Mouse (Mus musculus): Measurements from ENCODE around the gene Scgb1b27.
"Not testable (repeated sequence)": the region's sequence is repeated elsewhere in the genome, so short reads cannot be mapped to it uniquely, and the experiment has no call there.

The Scgb1b27 gene

GRCm38 (mm10) chr7:34021183-34021582 is at the start of gene Scgb1b27:
Gene Scgb1b27 (plus strand): TSS chr7:34021483.
- not testable (repeated sequence) for DNase-seq

- DNase-seq: peak; percentile 28
Measured at GRCm38 (mm10) chr7:33982281-33982680, 39.0 kb upstream of the Scgb1b27 start.

- DNase-seq: no peak
Measured at GRCm38 (mm10) chr7:34013842-34014241, 7.4 kb upstream of the Scgb1b27 start, which contains the start of gene Scgb2b27. Gene Scgb2b27 (minus strand): TSS chr7:34013942.

- no peak for DNase-seq
Measured at GRCm38 (mm10) chr7:34025641-34026040, 4.4 kb downstream of the Scgb1b27 start.

GRCm38 (mm10) chr7:34027202-34027601 is 5.9 kb downstream of the Scgb1b27 start:
- not testable (repeated sequence) for DNase-seq

- DNase-seq: no peak
Measured at GRCm38 (mm10) chr7:34030026-34030425, 8.7 kb downstream of the Scgb1b27 start.

GRCm38 (mm10) chr7:34034579-34034978 is 13.3 kb downstream of the Scgb1b27 start:
- not testable (repeated sequence) for DNase-seq

- DNase-seq: not testable (repeated sequence)
Measured at GRCm38 (mm10) chr7:34036076-34036815, 15.0 kb downstream of the Scgb1b27 start.

- DNase-seq: not testable (repeated sequence)
Measured at GRCm38 (mm10) chr7:34068132-34068531, 46.8 kb downstream of the Scgb1b27 start.
